Mouse (Mus musculus): ENCODE data around the gene Pdk4.
A peak's percentile ranks its signal among the peaks of the same experiment; 100 is the strongest.

Pdk4 gene

DNA sequence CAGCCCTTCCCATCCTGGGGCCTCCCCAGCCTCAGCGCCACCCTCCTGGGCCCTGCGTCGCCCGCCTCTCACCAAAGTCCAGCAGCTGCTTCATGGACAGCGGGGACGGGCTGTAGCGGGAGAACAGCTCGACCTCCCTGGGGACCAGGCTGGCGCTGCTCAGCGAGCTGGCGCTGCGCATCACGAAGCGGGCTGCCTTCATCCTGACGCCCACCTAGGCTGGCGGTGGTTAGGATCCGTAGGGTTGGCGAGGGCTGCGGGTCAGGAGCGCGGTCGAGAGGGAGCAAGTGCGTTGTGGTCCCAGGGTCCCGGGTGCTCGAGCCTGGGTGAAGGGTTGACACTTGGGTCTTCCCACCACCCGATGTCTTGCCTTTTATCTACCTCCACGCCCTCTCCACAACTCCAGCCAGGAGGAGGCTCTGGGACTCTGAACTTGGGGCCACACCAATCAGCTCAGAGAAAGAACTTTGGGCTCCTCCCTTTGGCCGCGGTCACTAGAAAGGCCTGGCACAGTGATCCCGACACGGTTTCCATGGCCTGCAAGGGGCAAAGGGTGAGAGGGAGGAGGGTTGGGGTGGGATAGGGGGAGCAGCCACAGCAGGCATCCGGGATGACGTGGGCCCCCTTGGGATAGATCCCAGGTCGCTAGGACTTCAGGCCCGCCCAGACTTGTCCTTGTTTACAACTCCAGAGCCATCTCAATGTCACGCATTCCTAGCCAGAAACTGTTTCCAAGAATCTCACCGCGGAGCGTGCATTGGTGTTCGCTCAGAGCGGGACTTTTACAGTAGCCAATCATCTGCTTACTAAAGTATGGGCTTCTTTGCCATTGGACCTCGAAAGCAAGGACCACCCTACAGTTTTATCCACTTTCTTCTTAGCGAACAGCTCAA, at the start of gene Pdk4:
Pdk4 (minus strand) TSS at position 349 of the 893 bp plus-strand sequence.
- DNase-seq (ENCODE audit: low spot score in 2 of 2), result peak; percentile 95 to 98

DNA sequence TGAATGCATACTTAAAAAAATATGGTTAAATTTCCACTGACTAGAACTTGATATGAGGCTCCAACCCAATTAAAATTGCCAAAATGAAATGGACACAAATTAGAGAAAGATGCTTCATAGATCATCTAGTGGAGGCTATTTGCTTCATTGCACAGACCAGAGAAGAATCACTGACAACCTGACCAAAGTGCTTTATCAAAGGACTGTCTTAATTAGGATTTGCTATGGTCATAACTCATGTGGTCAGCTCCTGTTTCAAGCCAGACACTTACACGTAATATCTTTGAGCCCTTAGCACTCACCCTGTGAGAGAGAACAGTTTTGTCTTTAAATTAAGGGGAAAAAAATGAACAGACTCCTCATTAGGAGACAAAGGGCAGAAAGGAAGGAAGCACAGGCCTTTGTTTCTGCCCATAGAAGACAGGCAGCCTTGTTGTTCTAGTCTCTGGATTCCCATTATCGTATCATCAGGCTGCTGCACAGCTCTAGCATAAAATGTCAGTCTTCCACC, 41.8 kb upstream of the Pdk4 start:
- no peak for DNase-seq (ENCODE audit: low spot score in 2 of 2)

DNA sequence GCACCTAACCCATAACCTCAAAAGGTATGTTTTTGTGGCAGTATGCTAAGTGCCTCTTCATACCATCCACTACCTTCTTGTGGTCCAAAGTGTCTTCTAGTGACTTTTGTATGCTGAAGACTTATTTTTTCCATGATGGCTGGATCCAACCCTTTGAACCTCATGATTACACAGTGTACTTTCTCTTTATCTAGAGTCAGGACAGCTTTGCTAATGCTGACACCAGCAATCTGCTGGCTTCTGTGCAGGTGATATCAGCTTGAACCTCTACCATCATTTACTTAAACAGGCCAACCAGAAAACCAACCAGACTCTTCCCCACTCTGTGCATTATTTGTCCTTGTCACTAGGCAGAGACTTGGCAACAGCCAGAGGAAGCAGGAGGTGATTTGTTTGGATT, 39.6 kb upstream of the Pdk4 start:
- no peak for DNase-seq (ENCODE audit: low spot score in 2 of 2)

DNA sequence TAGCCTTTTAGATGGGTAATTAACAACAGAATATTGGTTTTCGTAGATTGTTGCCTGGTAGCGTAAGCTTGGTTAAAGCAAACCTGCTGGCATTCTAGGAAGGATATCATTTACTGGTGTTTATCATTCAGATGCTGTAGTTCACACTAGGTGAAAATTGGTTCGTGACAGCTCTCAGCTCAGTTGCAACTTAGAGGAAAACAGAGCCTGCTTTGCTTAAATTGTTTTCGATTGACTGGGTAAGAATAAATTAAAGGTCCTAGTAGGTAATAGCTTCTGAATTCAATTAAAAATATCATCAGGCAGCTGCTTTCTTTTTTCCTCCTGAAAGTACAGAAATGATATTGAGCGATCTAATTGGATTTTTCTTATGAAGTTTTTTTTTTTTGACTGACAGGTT, 21.0 kb upstream of the Pdk4 start:
- DNase-seq (ENCODE audit: low spot score in 2 of 2), result no peak

DNA sequence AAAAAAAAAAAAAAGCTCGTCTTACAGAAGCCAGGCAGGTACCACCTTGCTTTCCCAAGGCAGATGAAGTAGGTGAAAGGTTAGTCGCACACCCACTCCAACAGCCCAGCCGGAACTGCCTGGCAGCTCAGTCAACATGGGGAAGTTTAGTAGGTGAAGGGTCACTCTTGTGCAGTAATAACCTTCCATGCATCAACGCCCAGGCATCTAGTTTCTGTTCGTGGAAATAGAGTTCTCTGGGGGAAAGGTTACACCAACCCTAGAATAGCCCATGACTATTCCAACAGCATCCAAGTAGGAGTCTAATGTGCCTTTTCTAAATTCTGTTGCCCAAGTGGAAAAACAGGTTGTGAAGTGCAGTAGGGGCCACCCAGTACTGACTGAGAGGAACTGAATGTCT, 13.6 kb upstream of the Pdk4 start:
- peak; percentile 76 to 84 for DNase-seq (ENCODE audit: low spot score in 2 of 2)

DNA sequence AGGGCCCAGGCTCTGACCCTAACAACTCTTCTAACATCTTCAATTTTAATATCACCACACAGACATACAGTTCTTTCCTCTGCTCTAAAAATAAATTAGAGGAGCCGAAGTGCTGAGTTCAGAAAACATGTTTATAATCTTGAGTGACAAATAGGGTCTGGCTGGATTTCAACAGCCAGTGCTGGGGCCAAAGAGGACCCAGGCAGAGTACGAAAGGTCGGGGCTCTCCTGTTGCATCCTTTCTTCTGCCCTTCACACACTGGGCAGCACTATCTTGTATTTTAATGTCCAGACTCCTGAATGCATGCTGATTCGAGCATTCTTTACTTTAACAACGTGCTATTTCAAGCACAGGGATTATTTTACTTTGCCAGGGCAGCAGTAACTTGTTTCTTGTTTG, 13.2 kb upstream of the Pdk4 start:
- DNase-seq (ENCODE audit: low spot score in 2 of 2), result peak; percentile 57 to 61

DNA sequence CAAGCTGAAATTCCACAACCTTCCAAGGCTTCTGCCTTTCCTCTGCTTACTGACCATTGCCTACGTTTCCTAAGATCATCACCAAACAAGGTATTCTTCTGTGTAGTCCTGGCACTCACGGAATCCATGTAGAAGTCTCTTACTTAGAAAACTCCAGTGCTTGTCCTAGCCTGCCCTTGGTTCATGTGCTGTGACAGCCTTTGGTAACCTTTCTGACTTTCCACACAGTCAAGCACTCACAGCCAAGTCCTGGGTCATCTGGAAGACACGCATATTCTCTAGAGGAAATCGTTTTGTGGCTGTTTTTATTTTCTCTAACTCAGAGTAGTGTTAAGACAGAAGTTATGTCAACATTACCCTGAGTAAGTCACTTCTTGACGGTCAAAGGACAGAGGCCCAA, 11.7 kb upstream of the Pdk4 start:
- peak in 1 of 2 experiments; percentile 17 for DNase-seq (ENCODE audit: low spot score in 2 of 2)

DNA sequence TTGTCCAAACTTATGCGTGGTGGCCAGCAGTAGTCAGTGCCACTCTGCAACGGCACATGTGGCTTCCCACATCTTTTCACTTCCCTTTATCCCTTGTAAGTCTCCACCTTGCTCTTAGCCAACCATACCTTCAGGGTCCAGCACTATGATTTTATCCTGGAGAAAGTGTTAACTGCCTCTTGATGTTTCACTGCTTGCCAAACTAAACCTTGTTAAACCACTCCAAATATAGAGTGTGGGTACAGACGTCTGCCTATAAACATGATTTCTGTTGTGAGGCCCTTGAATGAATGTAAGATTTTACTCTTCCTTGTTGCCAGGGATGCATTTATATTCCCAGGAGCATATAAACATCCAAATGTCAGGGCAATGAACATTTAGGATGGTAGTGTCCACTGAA, 10.2 kb upstream of the Pdk4 start:
- DNase-seq (ENCODE audit: low spot score in 2 of 2), result no peak

DNA sequence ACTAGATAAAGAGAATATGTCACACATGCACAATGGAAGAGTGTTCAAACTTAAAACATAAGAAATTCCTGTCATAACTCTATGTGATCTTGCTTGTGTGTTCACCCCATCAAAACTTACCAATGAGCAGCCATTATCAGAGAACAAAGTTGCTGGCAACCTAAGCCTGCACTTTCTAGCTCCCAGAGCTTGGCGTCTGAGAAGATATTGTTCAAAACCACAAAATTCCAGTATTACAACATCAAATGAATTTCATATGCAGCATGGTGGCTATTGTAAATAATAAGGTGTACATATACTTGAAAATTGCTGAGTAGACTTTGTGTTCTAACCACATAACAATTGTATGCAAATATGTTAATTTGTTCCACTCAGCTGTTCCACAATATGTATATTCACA, 6.7 kb upstream of the Pdk4 start:
- DNase-seq (ENCODE audit: low spot score in 2 of 2), result no peak

DNA sequence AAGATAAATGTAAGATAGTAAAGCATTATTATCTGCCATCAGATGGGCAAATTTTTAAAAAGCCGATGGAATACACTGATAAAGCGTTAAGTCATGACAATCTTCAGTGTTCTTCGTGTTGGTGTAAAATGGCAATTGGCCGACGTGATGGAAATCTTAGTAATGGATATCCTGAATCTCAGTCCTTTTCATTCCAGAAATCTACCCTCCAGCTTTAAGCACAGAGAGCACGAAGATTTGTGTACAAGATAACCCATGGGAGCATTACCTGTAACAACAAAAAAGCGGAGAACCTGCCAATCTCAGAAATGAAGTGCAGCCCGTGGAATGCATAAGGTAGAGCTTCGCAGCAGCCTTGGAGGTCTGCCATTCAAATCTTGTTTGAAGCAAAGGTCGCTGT, 5.4 kb upstream of the Pdk4 start:
- DNase-seq (ENCODE audit: low spot score in 2 of 2), result no peak

DNA sequence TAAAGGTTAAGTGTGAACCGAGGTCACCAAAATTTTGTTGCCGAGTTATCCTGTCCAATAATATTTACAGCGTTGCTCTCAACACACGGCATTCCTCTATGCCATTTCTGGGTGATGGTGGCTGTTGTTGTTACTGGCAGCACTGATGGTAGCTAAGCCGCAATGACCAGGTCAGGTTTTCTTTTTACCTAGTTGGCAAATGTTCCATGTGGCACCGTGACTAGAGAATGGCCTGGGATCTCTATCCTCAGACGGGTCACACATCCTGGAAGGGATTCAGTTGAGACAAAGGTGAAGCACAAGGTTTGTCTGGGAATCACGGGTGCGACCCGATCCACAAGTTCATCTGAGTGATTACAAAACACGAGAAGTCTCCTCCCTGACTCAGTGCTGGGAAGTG, 2.6 kb upstream of the Pdk4 start:
- DNase-seq (ENCODE audit: low spot score in 2 of 2), result peak; percentile 45 to 63

DNA sequence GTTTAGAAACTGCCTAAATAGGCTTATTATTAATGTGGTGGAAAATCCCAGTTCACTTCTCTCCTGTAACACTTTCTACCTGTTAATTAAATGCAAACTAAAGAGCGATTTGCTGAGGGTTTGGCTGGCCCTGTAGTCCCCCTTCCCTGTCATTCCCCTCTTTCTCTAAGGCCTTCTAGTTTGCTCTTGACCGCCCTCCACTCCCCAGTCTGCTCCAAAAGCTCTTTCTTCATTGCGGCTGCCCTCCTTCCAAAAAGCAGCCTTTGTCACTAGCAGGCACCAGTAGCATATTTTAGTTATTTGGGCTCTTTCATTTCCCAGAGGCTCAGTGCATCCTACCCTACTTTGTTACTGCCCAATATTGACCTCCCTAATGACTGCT, 736 bp upstream of the Pdk4 start:
- DNase-seq (ENCODE audit: low spot score in 2 of 2), result no peak

DNA sequence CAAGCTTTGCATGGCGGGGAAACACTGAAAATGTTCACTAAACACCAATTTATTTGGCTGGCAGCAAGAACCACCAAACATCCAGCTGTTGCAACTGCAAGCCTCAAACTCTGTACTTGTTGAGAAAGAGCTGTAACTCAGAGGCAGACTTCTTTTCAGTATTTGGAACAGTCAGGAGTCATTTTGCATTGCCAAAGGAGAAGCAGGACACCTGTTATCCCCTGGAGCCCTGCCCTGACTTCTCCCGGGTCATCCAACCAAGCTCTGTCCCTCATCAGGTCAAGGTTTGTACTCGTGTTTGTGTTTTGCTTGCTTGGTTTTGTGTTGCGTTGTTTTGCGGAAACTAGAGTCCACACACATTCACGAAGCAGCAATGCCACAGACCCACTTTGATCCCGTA, 11.1 kb downstream of the Pdk4 start:
- DNase-seq (ENCODE audit: low spot score in 2 of 2), result no peak

DNA sequence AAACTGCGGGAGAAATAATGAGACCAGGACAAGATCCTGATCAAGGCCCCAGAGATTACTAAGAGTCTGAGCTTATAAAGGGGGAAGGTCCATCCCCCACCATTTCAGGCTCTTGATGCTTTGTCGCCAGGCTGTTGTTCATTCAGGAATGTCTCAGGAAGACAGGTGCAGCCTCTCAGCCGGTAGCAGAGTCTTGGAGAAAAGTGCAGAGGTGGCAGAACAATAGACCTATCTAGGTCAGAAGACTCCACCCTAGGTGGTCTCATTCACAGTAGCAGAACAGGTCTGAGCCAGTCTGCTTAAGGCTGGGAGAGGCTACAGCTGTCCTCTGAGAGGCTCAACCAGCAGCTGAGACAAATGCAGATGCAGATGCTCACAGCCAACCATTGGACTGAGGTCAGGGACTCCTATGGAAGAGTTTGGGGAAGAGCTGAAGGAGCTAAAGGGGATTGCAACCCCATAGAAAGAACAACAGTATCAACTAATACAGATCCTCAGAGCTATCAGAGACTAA, 13.8 kb downstream of the Pdk4 start:
- DNase-seq (ENCODE audit: low spot score in 2 of 2), result no peak

DNA sequence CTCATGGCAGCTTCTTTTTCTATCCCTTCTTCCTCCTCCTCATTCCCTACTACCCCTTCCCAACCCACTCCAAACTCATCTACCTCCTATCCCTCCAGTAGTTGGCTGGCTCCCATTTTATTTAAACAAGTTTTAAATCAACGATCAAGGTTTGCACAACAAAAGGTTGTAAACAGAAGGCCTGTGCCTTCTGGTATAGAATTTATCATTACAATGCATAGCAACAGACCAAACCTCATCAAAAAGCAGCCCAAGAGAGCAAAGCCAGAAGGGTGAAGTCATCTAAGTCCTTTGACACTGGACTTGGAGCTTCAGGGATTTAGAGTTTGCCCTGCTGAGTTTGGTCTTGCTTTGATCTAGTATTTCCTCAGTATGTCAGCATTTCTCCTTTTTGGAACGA, 15.0 kb downstream of the Pdk4 start:
- DNase-seq (ENCODE audit: low spot score in 2 of 2), result no peak

DNA sequence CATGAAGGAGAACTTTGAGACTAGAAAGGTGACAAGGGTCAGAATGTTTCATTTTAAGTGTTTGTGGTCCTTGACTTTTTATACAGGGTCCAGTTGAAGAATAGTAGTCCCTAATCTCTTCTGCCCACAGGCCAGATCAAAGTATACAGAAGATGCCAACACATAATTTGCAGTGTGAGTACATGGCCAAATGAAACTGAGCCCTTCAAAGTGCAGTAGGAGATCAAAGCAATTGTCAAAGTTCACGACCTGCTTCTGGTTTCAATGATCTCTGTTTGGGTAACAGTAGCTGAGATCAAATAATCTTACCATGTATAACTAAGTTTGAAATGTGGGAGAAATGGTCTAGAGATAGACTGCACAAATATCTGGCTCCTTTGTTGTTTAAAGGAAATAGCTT, 22.1 kb downstream of the Pdk4 start:
- DNase-seq (ENCODE audit: low spot score in 2 of 2), result no peak

DNA sequence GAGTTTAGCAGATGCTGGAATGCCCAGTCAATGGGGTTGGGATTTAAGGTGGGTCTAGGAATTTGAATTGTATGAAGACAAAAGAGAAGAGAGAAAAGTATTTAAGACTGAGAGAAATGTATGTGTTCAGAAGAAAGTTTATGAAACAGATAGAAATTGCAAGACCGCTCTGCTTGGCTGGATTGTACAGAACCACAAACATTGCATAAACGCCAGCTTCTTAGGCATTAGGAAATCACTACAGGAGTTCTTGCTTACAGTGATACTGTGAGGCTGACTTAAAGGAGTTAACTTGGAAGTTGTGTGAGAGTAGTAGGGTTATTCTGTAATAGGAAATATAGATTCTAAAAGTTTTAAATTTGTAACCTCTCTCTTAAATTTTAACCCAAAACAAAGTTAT, 23.4 kb downstream of the Pdk4 start:
- DNase-seq (ENCODE audit: low spot score in 2 of 2), result no peak

DNA sequence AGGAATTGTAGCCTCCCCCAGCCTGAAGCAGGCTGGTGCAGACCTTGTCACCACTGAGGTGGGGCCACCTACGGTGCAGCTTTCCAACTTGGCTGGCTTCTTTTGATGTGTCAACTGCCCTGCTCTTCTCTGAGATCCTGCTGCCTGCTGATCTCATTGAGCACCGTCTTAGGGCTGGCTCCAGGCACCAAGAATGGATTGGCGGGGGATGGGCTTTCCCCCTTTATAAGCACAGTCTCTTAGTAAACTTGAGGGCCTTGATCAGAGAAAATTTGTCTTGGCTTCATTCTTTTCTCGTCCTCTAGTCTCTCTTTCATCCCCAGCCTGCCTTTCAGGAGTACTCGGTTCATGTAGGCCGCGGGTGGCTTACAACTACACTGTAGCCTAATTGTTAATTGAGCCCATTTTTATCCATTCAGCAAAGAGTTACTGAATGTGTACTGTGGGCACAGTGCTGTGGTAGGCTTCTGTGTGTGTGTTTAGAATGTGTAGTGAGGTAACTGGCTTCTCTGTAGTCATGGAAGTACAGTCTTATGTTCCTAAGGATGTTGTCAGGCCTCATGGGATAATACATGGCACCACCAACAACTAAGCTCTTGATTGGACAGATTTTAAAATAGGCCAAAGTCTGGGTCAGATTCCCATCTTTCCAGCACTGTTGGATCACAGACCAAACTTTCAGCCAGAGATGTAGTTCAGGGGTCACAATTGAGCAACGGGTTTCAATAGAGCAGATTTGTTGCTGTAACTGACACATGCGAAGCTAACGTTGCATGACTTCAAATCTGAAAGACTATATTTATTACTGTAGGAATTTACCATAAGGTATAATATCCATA, 25.4 kb downstream of the Pdk4 start:
- DNase-seq (ENCODE audit: low spot score in 2 of 2), result no peak

DNA sequence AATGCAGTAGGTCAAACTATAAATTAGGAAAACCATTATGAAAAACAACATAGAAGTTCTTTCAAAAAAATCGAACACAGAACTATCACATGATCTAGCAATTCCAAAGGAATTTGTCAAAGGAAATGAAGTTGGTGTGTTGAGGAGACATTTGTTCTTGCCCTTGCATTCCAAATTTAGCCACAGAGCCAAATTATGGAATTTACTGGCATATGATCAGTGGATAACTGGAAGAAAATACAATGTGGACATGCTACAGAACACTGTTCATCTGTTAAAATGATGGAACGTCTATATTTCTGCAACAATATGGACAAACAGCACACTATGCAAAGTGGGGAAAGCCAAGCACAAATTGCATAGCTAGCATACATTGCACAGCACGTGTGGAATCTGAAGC, 40.3 kb downstream of the Pdk4 start:
- no peak for DNase-seq (ENCODE audit: low spot score in 2 of 2)

DNA sequence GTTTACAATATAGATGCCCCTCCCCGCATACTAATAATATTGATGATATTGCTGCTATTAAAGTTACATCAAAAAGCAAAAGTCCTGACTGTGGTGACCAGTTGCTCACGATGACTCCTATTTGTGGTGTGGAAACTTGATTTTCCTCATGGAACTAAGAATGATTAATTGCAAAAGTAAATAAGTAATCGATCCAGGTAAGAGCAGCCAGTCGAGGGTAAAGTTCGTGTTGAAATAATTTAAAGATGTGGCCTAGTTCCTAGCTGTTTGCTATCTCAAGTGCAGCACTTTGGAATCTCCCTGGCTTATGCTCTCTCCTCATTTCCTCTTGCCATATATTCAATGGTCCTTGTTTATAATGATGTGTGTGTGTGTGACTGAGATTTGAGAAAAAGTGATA, 46.2 kb downstream of the Pdk4 start:
- no peak for DNase-seq (ENCODE audit: low spot score in 2 of 2)

DNA sequence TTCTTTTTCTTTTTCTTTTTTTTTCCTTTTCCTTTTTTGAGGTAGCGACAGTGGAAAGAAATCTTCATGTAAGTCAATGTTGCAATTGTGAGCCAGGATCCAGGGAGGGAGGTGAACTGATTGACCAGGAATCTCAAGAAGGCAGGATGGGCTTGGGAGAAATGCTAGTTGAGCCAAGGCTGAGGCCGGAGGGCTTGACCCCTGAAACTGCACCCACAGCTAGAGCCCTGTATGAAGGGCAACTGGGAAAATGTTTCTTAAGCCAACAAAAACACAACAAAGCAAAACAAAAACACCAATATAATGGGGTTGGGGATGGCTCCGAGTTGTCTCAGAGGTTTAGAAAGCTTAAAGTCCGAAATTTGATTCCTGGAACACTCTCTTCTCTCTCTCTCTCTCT, 47.7 kb downstream of the Pdk4 start:
- DNase-seq (ENCODE audit: low spot score in 2 of 2), result no peak

DNA sequence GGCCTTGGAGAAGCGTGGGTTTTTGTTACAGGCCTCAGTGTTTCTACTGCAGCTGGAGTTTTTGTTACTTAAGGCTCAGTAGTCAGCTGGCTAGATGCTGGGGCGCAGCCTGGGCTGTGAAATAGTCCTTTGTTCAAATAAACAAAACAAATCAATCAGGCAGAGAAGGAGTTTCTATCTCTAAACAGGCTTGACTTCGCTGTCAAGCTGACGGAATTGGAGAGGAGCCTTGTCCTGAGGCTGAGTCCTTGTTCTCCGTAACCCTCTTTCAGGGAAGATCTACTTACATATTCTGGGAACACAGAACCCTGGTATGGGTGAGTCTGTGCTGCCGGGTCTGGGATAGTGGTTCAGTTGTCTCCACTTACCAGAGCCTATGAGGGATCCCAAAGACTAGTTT, 48.6 kb downstream of the Pdk4 start:
- no peak for DNase-seq (ENCODE audit: low spot score in 2 of 2)

DNA sequence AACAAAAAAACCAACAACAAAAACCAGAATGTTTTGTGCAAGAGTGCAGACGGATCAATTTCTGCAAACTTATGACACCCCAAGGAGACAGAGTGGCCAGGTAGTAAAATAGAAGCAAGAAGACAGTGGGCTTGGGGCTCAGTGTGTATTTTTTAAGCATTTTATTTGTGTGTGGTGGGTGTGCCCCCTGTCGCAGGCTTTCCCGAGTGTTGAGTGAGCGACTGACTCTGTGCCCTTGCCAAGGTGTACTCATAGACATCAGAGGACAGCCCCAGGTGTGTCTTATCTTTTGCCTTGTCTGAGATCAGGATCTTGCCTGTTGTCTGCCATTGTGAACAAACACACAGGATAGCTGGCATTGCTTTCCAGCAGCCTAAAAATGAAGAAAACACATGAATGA, 49.1 kb downstream of the Pdk4 start:
- no peak for DNase-seq (ENCODE audit: low spot score in 2 of 2)
